In genomic region chr7:142575971-142576370, GRCm38 (mm10) we compare ENCODE assay signal across 10 mouse cellular contexts. TPM values are rescaled to one million over a fixed set of nuclear protein-coding genes. Genes with fewer than 3 reads are reported as not detected.
A peak's percentile ranks its signal among the peaks of the same experiment; 100 is the strongest.
DNase-seq lines count a peak whose midpoint lies in the region; ATAC-seq and TF ChIP-seq lines count a peak whose summit lies in the region.
"Had no signal": no experiment of that assay in that cellular context is flagged by ENCODE, and none has a peak within 500 bp of the region (broad histone marks: within the 10 kb centered on the region; RNA-seq: fewer than 3 reads in every experiment).

No protein-coding gene starts in this region.

- H3K4me2 ChIP-seq in heart, embryonic 15.5 days: peak overlapping the region; percentile 63
- peak overlapping the region; percentile 47 for H3K4me2 ChIP-seq in embryonic facial prominence, embryonic 15.5 days (replicated peaks)
- H3K4me2 ChIP-seq in liver, embryonic 14.5 days (ENCODE audit: low read depth): no peak overlapping the region

- no peaks in the 10 kb centered on the region for H3K79me3 ChIP-seq in C2C12 (ENCODE audit: low read depth)

- H3K79me2 ChIP-seq in C2C12 (ENCODE audit: control insufficient read depth, insufficient read depth): no peaks in the 10 kb centered on the region

- TF ChIP-seq EP300 in liver, embryonic 14.5 days (IDR thresholded peaks at IDR 0.05; ENCODE audit: low read depth): no peak

- ATAC-seq in heart, embryonic 15.5 days (replicated peaks; ENCODE audit: insufficient number of reproducible peaks, insufficient read depth, low FRiP score, low read depth): no peak
- ATAC-seq in embryonic facial prominence, embryonic 15.5 days (ENCODE audit: insufficient number of reproducible peaks, low FRiP score, low TSS enrichment, low read depth): no peak
- ATAC-seq in liver, embryonic 14.5 days (ENCODE audit: insufficient read depth): no peak
- ATAC-seq in activated CD4-positive, CD25-positive, alpha-beta regulatory T cell, adult 4 months: no peak

- H3ac ChIP-seq in C2C12 (ENCODE audit: control insufficient read depth, insufficient read length, low read depth): no peak overlapping the region

- 0 out of 2 replicates have a peak, but pooled peaks cover 9% of the 10 kb centered on the region for H3K9me3 ChIP-seq in heart, embryonic 15.5 days (replicated peaks)
- H3K9me3 ChIP-seq in embryonic facial prominence, embryonic 15.5 days (replicated peaks): no peaks in the 10 kb centered on the region; the same call in 1 of the 2 replicates
- no peaks in the 10 kb centered on the region for H3K9me3 ChIP-seq in liver, embryonic 14.5 days (ENCODE audit: control insufficient read depth, low read length)

- H3K4me1 ChIP-seq in heart, embryonic 15.5 days (replicated peaks): peaks cover 81% of the 10 kb centered on the region
- H3K4me1 ChIP-seq in embryonic facial prominence, embryonic 15.5 days: peaks cover 63% of the 10 kb centered on the region
- peaks cover 0 to 15% of the 10 kb centered on the region in 2 experiments; a peak in 2 of 4 replicates for H3K4me1 ChIP-seq in liver, embryonic 14.5 days (replicated peaks; ENCODE audit: control insufficient read depth in 2 of 2, insufficient read depth in 2 of 2, low read length in 1 of 2)

- H3K27ac ChIP-seq in heart, embryonic 15.5 days: peak overlapping the region; percentile 91
- H3K27ac ChIP-seq in embryonic facial prominence, embryonic 15.5 days (replicated peaks): peak overlapping the region; percentile 92
- no peak overlapping the region; the same call in 1 of the 2 replicates for H3K27ac ChIP-seq in liver, embryonic 14.5 days

- DNase-seq in heart, postnatal 4 days: no peak
- no peak for DNase-seq in liver, embryonic 14.5 days (ENCODE audit: low read depth in 3 of 3, low spot score in 3 of 3)
- no peak for DNase-seq in left cerebral cortex, postnatal 4 days
- no peak for DNase-seq in layer of hippocampus, postnatal 36 days
- DNase-seq: lung, postnatal 4 days; right cerebral cortex, adult 18-20 months had no signal

- no peaks in the 10 kb centered on the region for H3K27me3 ChIP-seq in heart, embryonic 15.5 days
- H3K27me3 ChIP-seq in C2C12 (ENCODE audit: control insufficient read depth, insufficient read depth, insufficient read length): no peaks in the 10 kb centered on the region
- no peaks in the 10 kb centered on the region for H3K27me3 ChIP-seq in embryonic facial prominence, embryonic 15.5 days
- H3K27me3 ChIP-seq in liver, embryonic 14.5 days (ENCODE audit: control insufficient read depth, insufficient read depth, low read length): no peaks in the 10 kb centered on the region

- no peaks in the 10 kb centered on the region for H3K36me3 ChIP-seq in heart, embryonic 15.5 days
- H3K36me3 ChIP-seq in C2C12 (ENCODE audit: control insufficient read depth, insufficient read depth): no peaks in the 10 kb centered on the region
- H3K36me3 ChIP-seq in embryonic facial prominence, embryonic 15.5 days: no peaks in the 10 kb centered on the region
- H3K36me3 ChIP-seq in liver, embryonic 14.5 days (replicated peaks; ENCODE audit: control insufficient read depth, insufficient read depth, low read depth): no peaks in the 10 kb centered on the region

- peak overlapping the region; percentile 55 for H3K4me3 ChIP-seq in heart, embryonic 15.5 days
- peak overlapping the region; percentile 6 for H3K4me3 ChIP-seq in C2C12 (ENCODE audit: insufficient read depth, poor library complexity, severe bottlenecking)
- peak overlapping the region; percentile 48 for H3K4me3 ChIP-seq in embryonic facial prominence, embryonic 15.5 days (replicated peaks)
- peak overlapping the region; percentile 39 to 60 for H3K4me3 ChIP-seq in liver, embryonic 14.5 days (ENCODE audit: insufficient read depth in 1 of 2, low read depth in 2 of 2, low read length in 2 of 2)

- peak overlapping the region; percentile 67 for H3K9ac ChIP-seq in heart, embryonic 15.5 days
- H3K9ac ChIP-seq in embryonic facial prominence, embryonic 15.5 days: peak overlapping the region; percentile 41; the same call in 1 of the 2 replicates
- peak overlapping the region; percentile 59; the same call in 1 of the 2 replicates for H3K9ac ChIP-seq in liver, embryonic 14.5 days (replicated peaks)

- intact Hi-C loops in left cerebral cortex, postnatal 4 days (cut with DNase I): no loop called here

- WGBS in heart, embryonic 15.5 days: 63% methylated on average over 5 of the region's 5 CpGs
- 54% methylated on average over 5 of the region's 5 CpGs for WGBS in embryonic facial prominence, embryonic 15.5 days
- 62% methylated on average over 5 of the region's 5 CpGs for WGBS in liver, embryonic 14.5 days (ENCODE audit: insufficient replicate concordance)

- no peak for TF ChIP-seq CTCF in C2C12 (IDR thresholded peaks at IDR 0.05; ENCODE audit: control insufficient read depth, insufficient read depth, insufficient read length)
- TF ChIP-seq CTCF in liver, embryonic 14.5 days (IDR thresholded peaks at IDR 0.05; ENCODE audit: low read depth): no peak

TF ChIP-seq in C2C12, 6 proteins besides CTCF, POLR2A, EP300 and RAD21:
- no peak for TF ChIP-seq MYOD1 (IDR thresholded peaks at IDR 0.05; ENCODE audit: control insufficient read depth, insufficient read length, low read depth)
- no peak for TF ChIP-seq MYOG (IDR thresholded peaks at IDR 0.05; ENCODE audit: control insufficient read depth, extremely low read depth, insufficient read length)
- no peak for TF ChIP-seq FOSL1 (IDR thresholded peaks at IDR 0.05; ENCODE audit: insufficient read depth, low read length, poor library complexity, severe bottlenecking)
- no peak for TF ChIP-seq MAX (IDR thresholded peaks at IDR 0.05)
- no peak for TF ChIP-seq CEBPB (IDR thresholded peaks at IDR 0.05; ENCODE audit: low read depth)
- no peak for TF ChIP-seq USF1 (IDR thresholded peaks at IDR 0.05; ENCODE audit: low read depth)

RNA-seq across cellular contexts. Expression of gene Mrpl23, which starts 43.5 kb away (rescaled TPM):
- 17.0 and 18.7 TPM in 2 replicates for polyA plus RNA-seq in heart, embryonic 15.5 days (2015; fragmentation: Nextera tagmentation; extraction: Ambion mirVana)
- total RNA-seq in heart, postnatal 4 days (2021): 1 to 10 TPM; 3.7 to 6.4 TPM
- 72.2 TPM for polyA plus RNA-seq in C2C12 (2012; fragmentation: generic; extraction: Trizol)
- 28.5 and 32.7 TPM in 2 replicates for polyA plus RNA-seq in embryonic facial prominence, embryonic 15.5 days (2015; fragmentation: Nextera tagmentation; extraction: Ambion mirVana)
- 24.4 and 45.9 TPM in 2 replicates for polyA plus RNA-seq in liver, embryonic 14.5 days (2012; rRNA removed)
- polyA plus RNA-seq in liver, embryonic 14.5 days (2014; fragmentation: Nextera tagmentation; extraction: Ambion mirVana): 11.1 and 14.4 TPM in 2 replicates
- polyA plus RNA-seq in activated CD4-positive, CD25-positive, alpha-beta regulatory T cell, adult 4 months (2017; shearing (Covaris generic)): 10 to 100 TPM; 10.2 to 31.9 TPM
- total RNA-seq in left cerebral cortex, postnatal 4 days (2021): 10 to 100 TPM in 1 of 2 experiments, 1 to 10 TPM in 1; 9.4 to 11.5 TPM
- 10 to 100 TPM in 1 of 2 experiments, 1 to 10 TPM in 1; 4.8 to 13.8 TPM for total RNA-seq in layer of hippocampus, postnatal 36 days (2021)
